Comparison of ENCODE assay signal across 17 mouse cellular contexts in the genomic region with DNA sequence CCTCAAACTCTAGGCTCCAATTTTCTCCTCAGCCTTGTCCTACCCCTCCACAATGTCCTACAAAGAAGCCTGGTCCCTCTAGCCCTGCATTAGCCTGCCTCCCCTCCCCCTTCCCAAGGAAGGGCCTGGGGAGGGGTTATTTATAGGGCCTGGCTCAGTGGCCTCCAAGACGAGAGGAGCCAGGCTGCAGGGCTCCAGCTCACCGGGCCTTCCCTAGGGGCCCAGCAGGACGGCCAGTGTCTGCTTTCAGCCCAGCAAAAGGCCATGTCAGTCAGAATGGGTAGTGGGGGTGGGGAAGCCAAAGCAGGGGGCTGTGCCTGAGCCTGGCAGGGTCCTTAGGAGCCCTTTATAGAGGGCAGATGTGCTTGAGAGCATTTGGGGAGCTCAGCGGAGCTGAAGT. TPM values are rescaled to one million over a fixed set of nuclear protein-coding genes. Genes with fewer than 3 reads are reported as not detected.
DNase-seq lines count a peak whose midpoint lies in the region; ATAC-seq lines count a peak whose summit lies in the region.
"Had no signal": no experiment of that assay in that cellular context is flagged by ENCODE, and none has a peak within 500 bp of the region (broad histone marks: within the 10 kb centered on the region; RNA-seq: fewer than 3 reads in every experiment).

No protein-coding gene starts in this region.

- H3K9me3 ChIP-seq in heart, embryonic 14.5 days (ENCODE audit: control insufficient read depth, low read length) = no peaks in the 10 kb centered on the region
- H3K9me3 ChIP-seq in embryonic facial prominence, embryonic 11.5 days (replicated peaks; ENCODE audit: control insufficient read depth, low read length) = no peaks in the 10 kb centered on the region

- WGBS in heart, embryonic 14.5 days = 14% methylated on average over 4 of the region's 4 CpGs
- WGBS in embryonic facial prominence, embryonic 11.5 days = 12% methylated on average over 4 of the region's 4 CpGs

- H3K4me2 ChIP-seq in heart, embryonic 14.5 days (ENCODE audit: low read length) = no peak overlapping the region
- no peak overlapping the region for H3K4me2 ChIP-seq in embryonic facial prominence, embryonic 11.5 days (ENCODE audit: low read depth, low read length)

- H3K27me3 ChIP-seq in heart, embryonic 14.5 days (ENCODE audit: control insufficient read depth, insufficient read depth, low read length) = no peaks in the 10 kb centered on the region
- H3K27me3 ChIP-seq in embryonic facial prominence, embryonic 11.5 days (ENCODE audit: control insufficient read depth, insufficient read depth, low read length) = no peaks in the 10 kb centered on the region

- intact Hi-C loops in heart, postnatal 14 days (cut with DNase I) = no loop called here

- H3K9ac ChIP-seq in heart, embryonic 14.5 days (ENCODE audit: low read length) = peak overlapping the region; percentile 27; the same call in 1 of the 2 replicates
- H3K9ac ChIP-seq in embryonic facial prominence, embryonic 11.5 days (replicated peaks; ENCODE audit: low read length) = no peak overlapping the region

- H3K4me3 ChIP-seq in heart, embryonic 14.5 days (ENCODE audit: control insufficient read depth in 1 of 2, insufficient read depth in 1 of 2, low read depth in 1 of 2, low read length in 2 of 2) = no peak overlapping the region
- H3K4me3 ChIP-seq in embryonic facial prominence, embryonic 11.5 days (ENCODE audit: low read depth, low read length) = no peak overlapping the region

- H3K4me1 ChIP-seq in heart, embryonic 14.5 days (ENCODE audit: control insufficient read depth in 2 of 2, insufficient read depth in 2 of 2, low read length in 2 of 2) = peaks cover 58 to 64% of the 10 kb centered on the region in 2 experiments
- H3K4me1 ChIP-seq in embryonic facial prominence, embryonic 11.5 days (ENCODE audit: control insufficient read depth, insufficient read depth, low read length) = peaks cover 2% of the 10 kb centered on the region

- ATAC-seq in heart, embryonic 14.5 days (ENCODE audit: insufficient number of reproducible peaks, insufficient read depth, low FRiP score, low read depth) = no peak
- 0 out of 2 replicates have a peak, but pooled peaks have one; percentile 31 for ATAC-seq in embryonic facial prominence, embryonic 11.5 days (replicated peaks; ENCODE audit: insufficient number of reproducible peaks, low FRiP score, low TSS enrichment, low read depth)
- ATAC-seq: inflammation-experienced regulatory T-cells, adult 6 months had no signal

- DNase-seq in adrenal gland, postnatal 10 days = peak; percentile 43
- no peak for DNase-seq in adrenal gland, adult (ENCODE audit: inconsistent age in 2 of 2, low spot score in 1 of 2)
- DNase-seq in heart, postnatal 14 days = no peak
- peak; percentile 23 for DNase-seq in embryonic facial prominence, embryonic 11.5 days (ENCODE audit: low spot score)
- peak; percentile 27 for DNase-seq in heart, postnatal 4 days
- no peak for DNase-seq in MN1 (ENCODE audit: low spot score)
- no peak for DNase-seq in thymus, adult 18-20 months
- DNase-seq: cerebellum, adult 18-20 months; kidney, postnatal 25 days; right cerebral cortex, adult 18-20 months had no signal

- H3K36me3 ChIP-seq in heart, embryonic 14.5 days (ENCODE audit: control insufficient read depth, insufficient read depth, low read length) = no peaks in the 10 kb centered on the region
- H3K36me3 ChIP-seq in embryonic facial prominence, embryonic 11.5 days (replicated peaks; ENCODE audit: control insufficient read depth, insufficient read depth, low read depth, low read length) = no peaks in the 10 kb centered on the region

- H3K27ac ChIP-seq in heart, embryonic 14.5 days (replicated peaks in 1 of 2; ENCODE audit: control insufficient read depth in 1 of 2, insufficient read depth in 1 of 2, low read depth in 2 of 2, low read length in 2 of 2) = peak overlapping the region; percentile 63 to 68
- H3K27ac ChIP-seq in embryonic facial prominence, embryonic 11.5 days (replicated peaks; ENCODE audit: low read depth, low read length) = no peak overlapping the region

RNA-seq across cellular contexts. Expression of gene Smtnl2, which starts 5.9 kb away (rescaled TPM):
- 10 to 100 TPM in 1 of 2 experiments, 1 to 10 TPM in 1; 6.6 to 14.7 TPM for total RNA-seq in adrenal gland, postnatal 10 days (2021)
- 116 and 122 TPM in 2 replicates for polyA plus RNA-seq in heart, embryonic 14.5 days (2014; fragmentation: Nextera tagmentation; extraction: Ambion mirVana)
- 10 to 100 TPM; 27.1 to 30.5 TPM for total RNA-seq in heart, postnatal 14 days (2021)
- polyA plus RNA-seq in embryonic facial prominence, embryonic 11.5 days (2014; fragmentation: Nextera tagmentation; extraction: Ambion mirVana) = 8.0 TPM in 2 replicates
- total RNA-seq in heart, postnatal 4 days (2021) = 10 to 100 TPM; 62.2 to 63.4 TPM
- polyA plus RNA-seq: inflammation-experienced regulatory T-cells, adult 6 months had no signal

RNA-seq across cellular contexts. Expression of gene Ggt6, which starts 17.9 kb away (rescaled TPM):
- 1 to 10 TPM; 2.7 to 3.5 TPM for total RNA-seq in adrenal gland, postnatal 10 days (2021)
- not detected in 2 replicates for polyA plus RNA-seq in heart, embryonic 14.5 days (2014; fragmentation: Nextera tagmentation; extraction: Ambion mirVana)
- total RNA-seq in heart, postnatal 14 days (2021) = under 1 TPM in 1 of 2 experiments, not detected in 1; 0.39 TPM
- not detected in 2 replicates for polyA plus RNA-seq in embryonic facial prominence, embryonic 11.5 days (2014; fragmentation: Nextera tagmentation; extraction: Ambion mirVana)
- not detected for total RNA-seq in heart, postnatal 4 days (2021)
- total RNA-seq: layer of hippocampus, postnatal 14 days had no signal
- polyA plus RNA-seq: forebrain, embryonic 11.5 days; inflammation-experienced regulatory T-cells, adult 6 months; lung, embryonic 16.5 days; neural tube, embryonic 14.5 days had no signal

RNA-seq across cellular contexts. Expression of gene Mybbp1a, which starts 23.8 kb away (rescaled TPM):
- total RNA-seq in adrenal gland, postnatal 10 days (2021) = 10 to 100 TPM; 77.5 to 84.6 TPM
- polyA plus RNA-seq in heart, embryonic 14.5 days (2014; fragmentation: Nextera tagmentation; extraction: Ambion mirVana) = 61.9 and 64.7 TPM in 2 replicates
- 10 to 100 TPM; 38.0 to 38.4 TPM for total RNA-seq in heart, postnatal 14 days (2021)
- polyA plus RNA-seq in embryonic facial prominence, embryonic 11.5 days (2014; fragmentation: Nextera tagmentation; extraction: Ambion mirVana) = 171 and 191 TPM in 2 replicates
- total RNA-seq in heart, postnatal 4 days (2021) = 10 to 100 TPM; 55.6 to 55.9 TPM

RNA-seq across cellular contexts. Expression of gene Tekt1, which starts 55.1 kb away (rescaled TPM):
- total RNA-seq in adrenal gland, postnatal 10 days (2021) = under 1 TPM in 1 of 2 experiments, not detected in 1; 0.21 TPM
- 0.19 and 0.28 TPM in 2 replicates for polyA plus RNA-seq in heart, embryonic 14.5 days (2014; fragmentation: Nextera tagmentation; extraction: Ambion mirVana)
- under 1 TPM in 1 of 2 experiments, not detected in 1; 0.26 TPM for total RNA-seq in heart, postnatal 14 days (2021)
- 6.3 and 6.4 TPM in 2 replicates for polyA plus RNA-seq in embryonic facial prominence, embryonic 11.5 days (2014; fragmentation: Nextera tagmentation; extraction: Ambion mirVana)
- under 1 TPM; 0.26 to 0.50 TPM for total RNA-seq in heart, postnatal 4 days (2021)
- total RNA-seq: liver, adult 2 months had no signal
- polyA plus RNA-seq: inflammation-experienced regulatory T-cells, adult 6 months; liver, adult 2 months had no signal

Comparison
In these comparisons a context has a peak if more than half of its experiments do, and no peak if none do; other contexts are left out.
1. DNase-seq: peak in adrenal gland, postnatal 10 days (single experiment), embryonic facial prominence, embryonic 11.5 days (single experiment) and heart, postnatal 4 days (single experiment); none in adrenal gland, adult (0 of 2), heart, postnatal 14 days (0 of 2), MN1 (single experiment) and thymus, adult 18-20 months (0 of 2).